Mouse (Mus musculus): ENCODE results near the gene Ube2e1. TPM values are rescaled to one million over a fixed set of nuclear protein-coding genes. Genes with fewer than 3 reads are reported as not detected.

Gene Ube2e1
- total RNA-seq (2015) (73.6 and 74.5 TPM in 2 replicates), total RNA-seq (2017) (56.5 and 61.4 TPM in 2 replicates)

DNA sequence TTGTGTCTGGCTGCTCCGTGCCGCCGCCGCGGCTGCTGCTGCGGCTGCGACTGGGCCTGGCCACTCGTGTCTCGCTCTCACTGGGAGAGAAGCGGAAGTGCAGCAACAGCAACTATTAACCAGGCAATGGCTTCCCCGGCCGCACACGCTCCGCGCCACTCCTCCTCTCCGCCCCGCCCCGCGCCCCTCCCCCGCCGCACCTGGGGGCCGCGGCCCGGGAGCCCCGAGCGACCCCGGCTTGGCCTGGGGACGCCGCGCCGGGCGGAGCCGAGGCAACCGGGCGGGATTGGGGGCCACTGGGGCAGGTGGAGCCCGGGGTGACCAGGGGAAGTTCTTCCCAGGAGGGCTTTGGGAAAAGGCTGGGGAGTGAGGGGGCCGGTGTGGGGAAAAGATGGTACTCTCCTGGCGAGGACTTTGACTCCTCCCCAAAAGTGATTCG, at the start of gene Ube2e1:
Gene Ube2e1 (minus strand): TSS at position 167 of the 439 bp plus-strand sequence.
- ATAC-seq (ENCODE audit: poor library complexity, severe bottlenecking) = peak; percentile 96

DNA sequence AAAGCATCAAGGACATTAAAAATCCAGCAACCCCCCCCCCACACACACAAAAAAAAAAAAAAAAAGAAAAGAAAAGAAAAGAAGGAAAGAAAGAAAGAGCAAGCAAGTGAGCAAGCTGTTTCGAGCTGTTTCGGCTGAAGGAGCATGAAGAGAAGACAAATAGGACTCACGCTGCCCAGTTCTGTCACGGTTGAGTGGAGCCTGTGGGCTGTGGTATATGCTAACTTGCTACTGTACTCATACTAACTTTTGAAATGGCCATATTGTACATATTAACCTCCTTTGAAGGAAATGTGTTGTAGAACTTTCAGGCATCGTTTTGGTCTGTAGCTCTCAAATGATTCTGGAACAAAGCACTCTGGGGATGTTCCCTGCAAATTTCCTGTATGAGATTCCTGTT, 48.2 kb upstream of the Ube2e1 start:
- ATAC-seq (ENCODE audit: poor library complexity, severe bottlenecking) = no peak

GRCm38 (mm10) chr14:18377944-18378575, 46.4 kb upstream of the Ube2e1 start:
- ATAC-seq (ENCODE audit: poor library complexity, severe bottlenecking) = no peak

DNA sequence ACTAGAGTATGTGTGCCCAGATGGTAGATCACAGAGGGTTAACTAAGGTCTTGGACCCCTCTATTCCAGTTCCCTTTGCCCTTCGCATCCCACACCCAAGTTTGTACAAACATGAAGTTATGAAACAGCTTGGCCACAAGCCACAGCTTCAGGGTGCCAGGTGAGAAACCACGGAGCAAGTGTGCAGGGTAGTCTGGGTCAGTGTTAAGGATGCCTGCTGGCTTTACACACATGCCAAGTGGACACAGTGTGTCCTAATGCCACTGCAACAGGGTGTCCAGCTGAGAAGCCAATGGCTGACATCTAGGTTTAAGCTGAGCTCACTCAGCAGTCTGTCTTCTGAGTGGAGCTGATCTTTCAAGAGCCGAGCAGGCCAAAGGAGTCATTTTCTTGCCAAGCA, 44.5 kb upstream of the Ube2e1 start:
- no peak for ATAC-seq (ENCODE audit: poor library complexity, severe bottlenecking)

- ATAC-seq (ENCODE audit: poor library complexity, severe bottlenecking) = no peak
Measured at GRCm38 (mm10) chr14:18373758-18374405, 42.2 kb upstream of the Ube2e1 start.

- no peak for ATAC-seq (ENCODE audit: poor library complexity, severe bottlenecking)
Measured at GRCm38 (mm10) chr14:18372761-18373610, 41.3 kb upstream of the Ube2e1 start.

GRCm38 (mm10) chr14:18369031-18369430, 37.4 kb upstream of the Ube2e1 start:
- ATAC-seq (ENCODE audit: poor library complexity, severe bottlenecking) = no peak

GRCm38 (mm10) chr14:18367025-18367424, 35.4 kb upstream of the Ube2e1 start:
- ATAC-seq (ENCODE audit: poor library complexity, severe bottlenecking) = no peak

DNA sequence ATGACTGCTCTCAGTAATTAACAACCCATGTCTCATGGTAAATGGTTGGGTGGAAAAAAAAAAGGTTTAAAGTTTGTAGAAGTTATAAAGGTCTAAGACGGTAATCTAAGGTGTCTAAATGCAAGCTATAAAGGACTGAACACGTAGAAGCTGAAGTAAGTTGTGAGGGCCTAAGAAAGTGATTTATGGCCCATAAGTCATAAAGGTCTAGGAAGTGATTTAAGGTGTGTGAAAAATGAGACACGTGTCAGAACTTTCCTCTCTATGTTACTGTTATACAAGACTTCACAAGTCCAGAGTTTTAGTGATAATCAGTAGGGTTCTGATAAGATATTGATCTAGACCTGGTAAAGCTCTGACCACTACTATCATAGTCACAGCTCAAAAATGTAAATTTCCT, 32.7 kb upstream of the Ube2e1 start:
- no peak for ATAC-seq (ENCODE audit: poor library complexity, severe bottlenecking)

- ATAC-seq (ENCODE audit: poor library complexity, severe bottlenecking) = no peak
Measured at GRCm38 (mm10) chr14:18356442-18356841, 24.8 kb upstream of the Ube2e1 start.

- ATAC-seq (ENCODE audit: poor library complexity, severe bottlenecking) = no peak
Measured at GRCm38 (mm10) chr14:18355514-18356190, 24.0 kb upstream of the Ube2e1 start.

DNA sequence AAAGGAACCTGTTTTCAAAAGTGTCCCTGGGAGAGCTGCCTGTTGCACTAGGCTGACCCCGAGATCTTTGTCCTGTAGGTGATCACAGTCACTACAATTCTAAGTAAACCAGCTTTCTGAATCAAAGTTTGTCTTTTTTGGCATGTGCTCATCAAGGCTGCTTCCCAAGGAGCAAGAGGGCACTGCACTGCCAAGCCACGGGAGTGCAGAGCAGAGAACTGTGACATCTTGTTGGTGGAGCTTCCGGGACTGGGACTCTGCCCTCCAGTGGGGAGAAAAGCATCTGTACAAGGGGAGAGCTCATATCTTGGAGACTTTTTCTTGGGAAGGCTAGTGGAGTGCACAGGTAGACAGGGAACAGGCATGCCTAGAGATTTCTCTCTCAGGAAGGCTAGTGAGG, 21.9 kb upstream of the Ube2e1 start:
- no peak for ATAC-seq (ENCODE audit: poor library complexity, severe bottlenecking)

GRCm38 (mm10) chr14:18352934-18353333, 21.3 kb upstream of the Ube2e1 start:
- ATAC-seq (ENCODE audit: poor library complexity, severe bottlenecking) = no peak

DNA sequence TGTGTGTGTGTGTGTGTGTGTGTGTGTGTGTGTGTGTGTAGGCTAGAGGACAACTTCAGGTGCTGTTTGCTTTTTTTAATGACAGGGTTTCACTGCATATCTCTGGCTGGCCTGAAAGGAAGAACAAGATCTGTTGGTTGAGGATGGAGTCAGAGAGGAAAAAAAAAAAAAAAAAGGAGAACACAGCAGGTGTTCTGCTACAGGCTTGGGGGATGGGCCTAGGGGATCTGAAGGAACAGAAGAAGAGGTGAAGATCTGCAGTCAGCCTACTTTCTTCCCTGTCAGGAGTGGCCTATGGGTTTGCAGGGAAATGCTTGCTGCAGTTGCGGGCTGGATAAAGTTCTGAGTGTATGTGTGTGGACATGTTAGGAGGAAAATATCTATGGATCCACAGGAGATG, 19.0 kb upstream of the Ube2e1 start:
- ATAC-seq (ENCODE audit: poor library complexity, severe bottlenecking) = no peak

GRCm38 (mm10) chr14:18349871-18350270, 18.2 kb upstream of the Ube2e1 start:
- ATAC-seq (ENCODE audit: poor library complexity, severe bottlenecking) = no peak

DNA sequence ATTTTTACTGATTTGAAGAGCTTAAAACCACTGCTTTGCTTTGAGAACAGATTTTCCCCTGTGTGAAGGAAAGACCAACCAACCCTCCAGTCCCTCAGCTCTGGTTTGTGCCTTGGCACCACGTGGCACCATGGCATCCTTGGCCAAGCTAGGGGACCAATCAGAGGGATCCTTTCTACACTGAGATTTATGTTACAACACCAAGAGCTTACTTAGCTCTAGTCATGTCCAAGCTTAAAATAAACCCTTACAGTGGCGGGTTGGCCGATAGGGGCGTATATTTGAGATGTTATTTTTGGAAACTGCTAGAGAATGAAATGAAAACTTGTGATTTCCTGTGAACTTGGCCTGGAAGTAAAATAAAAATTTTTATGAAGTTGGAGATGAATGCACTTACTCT, 11.9 kb upstream of the Ube2e1 start:
- no peak for ATAC-seq (ENCODE audit: poor library complexity, severe bottlenecking)

DNA sequence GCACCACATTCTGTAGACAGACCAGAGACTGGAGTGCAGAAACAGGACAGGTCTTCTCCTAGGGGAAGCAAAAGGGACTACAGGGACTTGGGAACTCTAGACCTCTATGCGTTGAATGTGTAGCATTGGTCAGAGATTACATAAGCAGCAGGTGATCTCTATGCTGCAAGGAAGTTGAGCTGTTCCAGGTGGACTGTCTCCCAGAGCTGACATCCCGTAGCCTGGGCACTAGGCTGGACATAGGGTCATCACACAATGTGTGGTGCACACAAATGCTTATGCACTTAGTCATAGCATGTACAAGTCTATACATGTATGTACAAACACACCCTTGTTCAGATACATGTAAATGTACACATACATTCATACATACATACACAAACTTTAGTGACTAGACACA, 11.1 kb upstream of the Ube2e1 start:
- ATAC-seq (ENCODE audit: poor library complexity, severe bottlenecking) = no peak

GRCm38 (mm10) chr14:18341088-18341487, 9.4 kb upstream of the Ube2e1 start:
- ATAC-seq (ENCODE audit: poor library complexity, severe bottlenecking) = no peak

DNA sequence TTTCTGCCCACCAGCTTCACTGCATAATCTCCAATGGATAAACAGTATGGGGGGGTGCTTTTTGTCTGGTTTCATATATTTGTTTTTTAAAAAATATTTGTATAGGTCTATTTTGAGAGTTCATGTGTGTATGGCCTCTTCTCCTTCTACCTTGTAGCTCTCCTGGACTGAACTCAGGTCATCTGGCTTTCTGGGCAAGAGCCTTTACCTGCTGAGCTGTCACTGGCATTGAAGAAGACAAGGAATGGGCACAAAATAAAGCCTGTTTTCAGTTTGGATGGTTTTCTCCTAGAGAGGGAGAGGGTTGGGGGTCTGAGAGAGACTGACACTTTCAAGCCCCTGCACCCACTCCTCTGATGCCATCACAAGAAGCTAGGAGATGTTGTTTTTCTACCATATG, 4.4 kb upstream of the Ube2e1 start:
- no peak for ATAC-seq (ENCODE audit: poor library complexity, severe bottlenecking)

GRCm38 (mm10) chr14:18330789-18331692, 618 bp downstream of the Ube2e1 start:
- ATAC-seq (ENCODE audit: poor library complexity, severe bottlenecking) = peak; percentile 60
